Mouse (Mus musculus) heart, adult 2 months (tissue): ENCODE measurements around the gene Spsb2.
"Not testable (repeated sequence)": the region's sequence is repeated elsewhere in the genome, so short reads cannot be mapped to it uniquely, and the experiment has no call there.

Experiments
- CTCF ChIP-seq: fragments of 200-600 bp; IDR thresholded peaks from 2 replicates; pipeline ENCODE4 v1.8.1; 2022; ENCODE audit warnings: antibody characterized with exemption, mild to moderate bottlenecking, moderate library complexity
- POLR2A ChIP-seq: fragments of 200-500 bp; IDR thresholded peaks from 2 replicates; pipeline ENCODE4 v1.6.1; 2011; ENCODE audit warnings: mild to moderate bottlenecking, low read depth, low read length, control low read depth; ENCODE audit not compliant: insufficient read depth

DNA sequence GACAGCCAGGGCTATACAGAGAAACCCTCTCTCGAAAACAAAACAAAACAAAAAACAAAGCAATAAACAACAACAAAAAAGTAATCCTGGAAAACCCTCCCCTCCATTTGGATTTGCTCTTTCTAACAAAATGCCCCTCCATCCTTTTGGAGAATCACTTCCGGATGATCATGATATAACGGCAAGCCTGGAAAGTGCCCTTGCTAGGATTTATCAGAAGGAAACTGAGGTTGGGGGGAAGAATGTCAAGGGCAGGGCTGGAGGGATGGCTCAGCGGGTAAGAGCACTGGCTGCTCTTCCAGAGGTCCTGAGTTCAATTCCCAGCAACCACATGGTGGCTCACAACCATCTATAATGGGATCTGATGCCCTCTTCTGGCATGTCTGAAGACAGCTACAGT lies 4.8 kb upstream of the Spsb2 start:
- not testable (repeated sequence) for TF ChIP-seq CTCF, POLR2A
